ENCODE assay signal across 24 mouse cellular contexts in the genomic region with DNA sequence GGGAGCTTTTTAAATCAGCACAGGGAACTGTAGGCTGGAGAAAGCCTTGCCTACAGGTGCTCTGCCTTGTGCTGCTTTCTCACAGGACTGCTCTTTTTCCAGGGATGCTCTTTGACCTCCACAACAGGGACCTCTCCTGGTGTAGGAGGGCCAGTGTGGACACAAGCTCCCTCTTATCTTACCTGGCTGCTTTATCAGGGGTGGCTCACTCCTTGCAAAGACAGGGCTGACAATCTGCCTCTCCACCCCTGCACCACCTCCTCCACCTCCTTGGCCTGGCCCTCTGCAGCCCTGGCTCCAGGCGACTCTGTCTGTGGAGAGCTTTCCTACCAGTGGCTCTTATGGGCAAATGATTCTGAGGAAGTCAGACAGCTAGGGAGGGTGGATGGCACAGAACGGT.
DNase-seq lines count a peak whose midpoint lies in the region; ATAC-seq and TF ChIP-seq lines count a peak whose summit lies in the region.
"Had no signal": no experiment of that assay in that cellular context is flagged by ENCODE, and none has a peak within 500 bp of the region (broad histone marks: within the 10 kb centered on the region; RNA-seq: fewer than 3 reads in every experiment).

No protein-coding gene starts in this region.

- no peak for TF ChIP-seq CTCF in kidney, adult 2 months (conservative IDR thresholded peaks at IDR 0.05; ENCODE audit: insufficient read depth, insufficient read length, low read depth, low read length)
- TF ChIP-seq CTCF in intestine, postnatal 0 days (IDR thresholded peaks at IDR 0.05; ENCODE audit: low read depth) = peak; percentile 57

- H3K4me1 ChIP-seq in kidney, adult 2 months (ENCODE audit: control insufficient read depth, insufficient read depth, low read length) = peaks cover 48% of the 10 kb centered on the region
- peaks cover 13% of the 10 kb centered on the region; the same call in 1 of the 2 replicates for H3K4me1 ChIP-seq in kidney, embryonic 14.5 days (ENCODE audit: control insufficient read depth, insufficient read depth, low read length)
- peaks cover 40% of the 10 kb centered on the region for H3K4me1 ChIP-seq in embryonic facial prominence, embryonic 10.5 days
- H3K4me1 ChIP-seq in intestine, postnatal 0 days (replicated peaks; ENCODE audit: control insufficient read depth, insufficient read depth, low read length) = peaks cover 24% of the 10 kb centered on the region

- H3K4me2 ChIP-seq in kidney, embryonic 14.5 days (replicated peaks; ENCODE audit: low read depth, low read length) = no peak overlapping the region
- no peak overlapping the region for H3K4me2 ChIP-seq in intestine, postnatal 0 days (replicated peaks; ENCODE audit: low read depth)
- H3K4me2 ChIP-seq: forebrain, embryonic 15.5 days; heart, embryonic 12.5 days; hindbrain, embryonic 12.5 days; limb, embryonic 13.5 days; midbrain, embryonic 13.5 days had no signal

- H3K36me3 ChIP-seq in kidney, adult 2 months (ENCODE audit: control insufficient read depth, insufficient read depth, low read length) = no peaks in the 10 kb centered on the region
- H3K36me3 ChIP-seq in kidney, embryonic 14.5 days (ENCODE audit: control insufficient read depth, insufficient read depth, low read length) = no peaks in the 10 kb centered on the region
- no peaks in the 10 kb centered on the region for H3K36me3 ChIP-seq in embryonic facial prominence, embryonic 10.5 days (replicated peaks)
- H3K36me3 ChIP-seq in intestine, postnatal 0 days (ENCODE audit: control insufficient read depth, insufficient read depth) = no peaks in the 10 kb centered on the region
- H3K36me3 ChIP-seq: forebrain, embryonic 15.5 days; heart, embryonic 12.5 days; hindbrain, embryonic 12.5 days; limb, embryonic 13.5 days; midbrain, embryonic 13.5 days had no signal

- WGBS in kidney, adult 2 months = 72% methylated on average over 2 of the region's 2 CpGs
- 58% methylated on average over 2 of the region's 2 CpGs for WGBS in kidney, embryonic 14.5 days
- 61% methylated on average over 2 of the region's 2 CpGs for WGBS in embryonic facial prominence, embryonic 10.5 days
- WGBS in intestine, postnatal 0 days = 41% methylated on average over 2 of the region's 2 CpGs

- no peaks in the 10 kb centered on the region for H3K9me3 ChIP-seq in kidney, embryonic 14.5 days (ENCODE audit: control insufficient read depth, low read length)
- no peaks in the 10 kb centered on the region for H3K9me3 ChIP-seq in embryonic facial prominence, embryonic 10.5 days
- H3K9me3 ChIP-seq in intestine, postnatal 0 days (ENCODE audit: control insufficient read depth) = no peaks in the 10 kb centered on the region
- H3K9me3 ChIP-seq: forebrain, embryonic 15.5 days; heart, embryonic 12.5 days; hindbrain, embryonic 12.5 days; limb, embryonic 13.5 days; megakaryocyte, embryonic 14.5 days; midbrain, embryonic 13.5 days had no signal

- no peak overlapping the region for H3K9ac ChIP-seq in kidney, embryonic 14.5 days (ENCODE audit: low read depth, low read length)
- H3K9ac ChIP-seq in intestine, postnatal 0 days (ENCODE audit: low read depth, low read length) = no peak overlapping the region; the same call in 1 of the 2 replicates
- H3K9ac ChIP-seq: forebrain, embryonic 15.5 days; heart, embryonic 12.5 days; hindbrain, embryonic 12.5 days; limb, embryonic 13.5 days; midbrain, embryonic 13.5 days had no signal

- peak overlapping the region; percentile 90 for H3K27ac ChIP-seq in kidney, adult 2 months (ENCODE audit: insufficient read depth, low read depth, low read length)
- H3K27ac ChIP-seq in kidney, embryonic 14.5 days (ENCODE audit: low read depth, low read length) = no peak overlapping the region
- H3K27ac ChIP-seq in embryonic facial prominence, embryonic 10.5 days (replicated peaks) = peak overlapping the region; percentile 8; the same call in 1 of the 2 replicates
- H3K27ac ChIP-seq in intestine, postnatal 0 days (ENCODE audit: low read depth, low read length) = peak overlapping the region; percentile 94
- H3K27ac ChIP-seq: forebrain, embryonic 15.5 days; hindbrain, embryonic 12.5 days; layer of hippocampus, adult 2 months; limb, embryonic 13.5 days; midbrain, embryonic 13.5 days had no signal

- no peak for ATAC-seq in kidney, embryonic 14.5 days (ENCODE audit: low FRiP score, low TSS enrichment)
- ATAC-seq in intestine, postnatal 0 days = peak; percentile 39
- ATAC-seq: forebrain, embryonic 15.5 days; inflammation-experienced regulatory T-cells, adult 6 months; midbrain, embryonic 13.5 days had no signal

- H3K27me3 ChIP-seq in kidney, adult 2 months (replicated peaks; ENCODE audit: control insufficient read depth, insufficient read depth, low read length) = no peaks in the 10 kb centered on the region
- no peaks in the 10 kb centered on the region for H3K27me3 ChIP-seq in kidney, embryonic 14.5 days (ENCODE audit: control insufficient read depth, insufficient read depth, low read length)
- 0 out of 2 replicates have a peak, but pooled peaks cover 5% of the 10 kb centered on the region for H3K27me3 ChIP-seq in embryonic facial prominence, embryonic 10.5 days (replicated peaks; ENCODE audit: low read depth, poor library complexity, severe bottlenecking)
- H3K27me3 ChIP-seq in intestine, postnatal 0 days (replicated peaks; ENCODE audit: control insufficient read depth, insufficient read depth, low read length) = no peaks in the 10 kb centered on the region
- H3K27me3 ChIP-seq: CH12.LX; forebrain, embryonic 15.5 days; heart, embryonic 12.5 days; limb, embryonic 13.5 days; midbrain, embryonic 13.5 days had no signal

- no peak for DNase-seq in kidney, adult 2 months
- DNase-seq in embryonic facial prominence, embryonic 10.5 days (ENCODE audit: low spot score) = no peak
- DNase-seq in testis, postnatal 10 days (ENCODE audit: low spot score) = peak; percentile 53
- no peak for DNase-seq in cerebellum, postnatal 25 days
- DNase-seq in lung, postnatal 10 days = no peak
- DNase-seq: adrenal gland, postnatal 10 days; B cell, adult 2 months; cerebellum, adult 2 months; heart, postnatal 10 days; lung, adult 18-20 months; lung, postnatal 36 days; thymus, adult 18-20 months; thymus, postnatal 4 days had no signal

- TF ChIP-seq POLR2A in kidney, adult 2 months (IDR thresholded peaks at IDR 0.05; ENCODE audit: low read depth, low read length) = no peak

- no peak overlapping the region for H3K4me3 ChIP-seq in kidney, adult 2 months (ENCODE audit: insufficient read depth, low read depth, low read length)
- no peak overlapping the region for H3K4me3 ChIP-seq in kidney, embryonic 14.5 days (ENCODE audit: low read length)
- H3K4me3 ChIP-seq in embryonic facial prominence, embryonic 10.5 days = no peak overlapping the region
- H3K4me3 ChIP-seq in intestine, postnatal 0 days (ENCODE audit: low read depth, low read length) = no peak overlapping the region
- H3K4me3 ChIP-seq: forebrain, embryonic 15.5 days; heart, embryonic 12.5 days; hindbrain, embryonic 12.5 days; layer of hippocampus, adult 2 months; limb, embryonic 13.5 days; megakaryocyte, embryonic 14.5 days; midbrain, embryonic 13.5 days had no signal
